Mouse (Mus musculus) 3T3-L1 (cell line): ENCODE data around the gene Rsl1d1.

Experiments used
- DNase-seq: peaks from one replicate; pipeline ENCODE4 v3.0.0-alpha.2; 2015; ENCODE audit warnings: low read depth, low spot score

Rsl1d1 gene

GRCm38 (mm10) chr16:11202571-11203554 is at the start of gene Rsl1d1:
TSS of gene Rsl1d1 (minus strand) at chr16:11203331.
- peak; percentile 99 for DNase-seq

- no peak for DNase-seq
Measured at GRCm38 (mm10) chr16:11247791-11248190, 44.7 kb upstream of the Rsl1d1 start.

GRCm38 (mm10) chr16:11245767-11246166 is 42.6 kb upstream of the Rsl1d1 start:
- no peak for DNase-seq

GRCm38 (mm10) chr16:11242401-11242800 is 39.3 kb upstream of the Rsl1d1 start:
- DNase-seq: no peak

- no peak for DNase-seq
Measured at GRCm38 (mm10) chr16:11217801-11218200, 14.7 kb upstream of the Rsl1d1 start.

- DNase-seq: peak; percentile 25
Measured at GRCm38 (mm10) chr16:11203600-11204390, 664 bp upstream of the Rsl1d1 start.

- DNase-seq: no peak
Measured at GRCm38 (mm10) chr16:11201740-11202394, 1.3 kb downstream of the Rsl1d1 start.

GRCm38 (mm10) chr16:11200247-11200646 is 2.9 kb downstream of the Rsl1d1 start:
- DNase-seq: no peak

- DNase-seq: peak; percentile 98
Measured at GRCm38 (mm10) chr16:11198467-11198866, 4.7 kb downstream of the Rsl1d1 start.

GRCm38 (mm10) chr16:11197052-11197451 is 6.1 kb downstream of the Rsl1d1 start:
- no peak for DNase-seq

GRCm38 (mm10) chr16:11193231-11193630 is 9.9 kb downstream of the Rsl1d1 start:
- peak; percentile 65 for DNase-seq

- no peak for DNase-seq
Measured at GRCm38 (mm10) chr16:11190150-11190549, 13.0 kb downstream of the Rsl1d1 start.

- DNase-seq: no peak
Measured at GRCm38 (mm10) chr16:11177404-11177803, 25.7 kb downstream of the Rsl1d1 start.

- no peak for DNase-seq
Measured at GRCm38 (mm10) chr16:11176884-11177244, 26.3 kb downstream of the Rsl1d1 start.

- DNase-seq: peak; percentile 90
Measured at GRCm38 (mm10) chr16:11176208-11176883, 26.8 kb downstream of the Rsl1d1 start, which contains the start of gene Zc3h7a. TSS of gene Zc3h7a (minus strand) at chr16:11176393.

GRCm38 (mm10) chr16:11175489-11176207 is 27.5 kb downstream of the Rsl1d1 start:
- peak; percentile 87 for DNase-seq

GRCm38 (mm10) chr16:11175100-11175488 is 28.0 kb downstream of the Rsl1d1 start:
- DNase-seq: peak; percentile 60

GRCm38 (mm10) chr16:11174671-11175081 is 28.5 kb downstream of the Rsl1d1 start:
- DNase-seq: peak; percentile 87

GRCm38 (mm10) chr16:11171679-11172078 is 31.5 kb downstream of the Rsl1d1 start:
- DNase-seq: no peak

GRCm38 (mm10) chr16:11166431-11166830 is 36.7 kb downstream of the Rsl1d1 start:
- DNase-seq: no peak
